Mouse (Mus musculus) layer of hippocampus, postnatal 25 days (tissue): ENCODE measurements at regions not wholly inside any gene's neighbourhood (a gene's known extent, or its start where the extent isn't known, plus 50 kb on each side); places are given as distances from the start of the nearest gene placed in this dataset.

Experiments used
- DNase-seq, 2 experiments: peaks; one replicate each; pipeline ENCODE4 v3.0.0; 2022; ENCODE audit warnings: mixed read lengths in 2 of 2, low spot score in 1 of 2; ENCODE audit errors: extremely low spot score in 1 of 2

DNA sequence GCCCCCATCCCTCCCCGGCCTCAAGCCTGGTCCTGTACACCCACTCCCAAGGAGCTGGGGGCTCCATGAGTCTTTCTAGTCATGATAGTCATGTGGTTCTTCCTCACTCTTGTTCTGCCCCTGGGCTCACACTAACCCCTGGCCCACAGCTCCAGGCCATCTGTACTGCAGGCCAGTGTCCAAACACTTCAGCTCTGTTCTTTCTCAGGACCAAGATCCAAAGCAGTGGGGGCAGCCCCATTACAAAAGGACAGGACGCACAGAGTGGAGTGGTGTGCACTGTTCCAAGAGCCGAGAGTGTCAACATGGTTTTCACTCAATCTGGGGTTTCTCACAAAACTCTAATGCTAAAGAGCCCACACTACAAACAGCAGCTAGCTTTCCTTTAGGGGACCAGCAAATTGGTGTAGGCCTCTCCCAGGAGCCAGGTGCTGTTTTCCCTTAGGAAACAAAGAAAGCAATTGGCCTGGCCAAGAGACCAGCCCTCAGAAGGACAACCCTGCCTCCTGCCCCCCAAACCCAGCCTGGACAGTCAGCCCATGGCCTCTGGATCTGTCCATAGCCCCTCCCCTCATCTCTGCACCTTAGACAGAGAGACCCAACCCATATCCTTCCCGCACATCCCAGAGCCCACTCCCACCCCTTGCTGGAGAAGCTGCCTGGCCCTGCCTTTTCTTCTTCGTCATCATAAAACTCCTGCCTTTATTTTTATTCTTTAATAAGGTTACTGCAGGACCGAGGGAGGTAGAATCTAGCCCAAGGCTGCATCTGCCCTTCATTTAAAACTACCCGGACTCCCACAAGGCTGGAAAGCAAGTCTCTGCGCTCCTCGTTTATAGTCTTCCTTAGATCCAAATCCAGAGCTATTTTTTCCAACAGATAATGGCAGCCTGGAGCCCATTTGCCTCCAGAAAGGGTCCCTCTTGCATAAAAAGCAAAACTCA lies 188.2 kb upstream of the Cdh5 start:
- no peak for DNase-seq

DNA sequence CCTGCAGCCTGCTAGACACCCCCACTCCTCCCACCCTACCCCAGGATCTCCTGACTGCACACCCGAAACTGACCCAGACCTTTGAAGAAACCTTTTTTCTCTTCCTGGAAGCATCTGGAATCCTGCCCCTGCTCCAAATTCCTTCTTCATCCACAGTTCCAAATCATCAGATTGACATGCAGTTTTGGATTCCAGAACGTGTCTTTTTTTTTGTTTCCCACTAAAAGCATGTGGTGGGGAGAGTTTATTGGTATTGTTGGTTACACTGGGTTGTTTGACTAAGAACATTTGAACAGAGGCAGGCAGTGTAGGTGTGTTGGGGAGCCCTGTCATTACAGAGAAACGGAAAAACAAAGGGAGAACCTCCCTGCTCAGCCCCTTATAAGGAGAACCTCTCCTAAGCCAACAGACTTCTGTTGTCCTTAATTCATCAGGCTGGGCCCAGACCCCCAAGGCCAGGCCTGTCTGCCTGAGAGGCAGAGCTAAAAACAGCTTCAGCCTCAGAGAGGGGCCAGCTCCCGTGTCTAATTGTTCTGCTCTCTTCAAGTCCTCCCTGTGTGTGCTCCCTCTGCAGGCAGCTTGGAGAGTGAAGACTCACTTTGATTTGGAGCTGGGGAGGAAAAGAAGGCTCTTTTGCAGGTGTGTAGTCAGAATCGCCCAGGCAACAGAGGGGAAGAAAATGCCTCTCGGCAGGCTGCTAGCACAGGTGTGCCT lies 187.3 kb upstream of the Cdh5 start:
- DNase-seq = peak in 1 of 2 experiments; percentile 22

DNA sequence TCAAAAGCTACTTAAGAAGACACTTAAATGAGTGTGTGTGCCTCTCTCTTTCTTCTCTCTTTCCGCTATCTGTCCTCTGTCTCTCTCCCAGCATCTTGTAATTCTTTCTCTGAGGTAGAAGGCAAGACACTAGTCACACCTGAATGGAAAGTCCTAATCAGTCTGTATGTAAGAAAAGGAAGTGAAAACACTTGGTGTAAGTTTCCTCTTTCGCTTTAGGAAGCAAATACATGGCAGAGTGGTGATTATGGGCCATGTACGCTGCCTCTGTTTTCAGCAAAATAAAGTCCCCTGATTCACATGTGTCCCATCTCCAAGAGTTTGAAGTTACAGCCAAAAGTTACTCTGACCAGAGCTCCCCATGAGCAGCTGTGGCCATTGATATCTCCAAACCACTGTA lies 182.1 kb upstream of the Cdh5 start:
- DNase-seq = no peak

DNA sequence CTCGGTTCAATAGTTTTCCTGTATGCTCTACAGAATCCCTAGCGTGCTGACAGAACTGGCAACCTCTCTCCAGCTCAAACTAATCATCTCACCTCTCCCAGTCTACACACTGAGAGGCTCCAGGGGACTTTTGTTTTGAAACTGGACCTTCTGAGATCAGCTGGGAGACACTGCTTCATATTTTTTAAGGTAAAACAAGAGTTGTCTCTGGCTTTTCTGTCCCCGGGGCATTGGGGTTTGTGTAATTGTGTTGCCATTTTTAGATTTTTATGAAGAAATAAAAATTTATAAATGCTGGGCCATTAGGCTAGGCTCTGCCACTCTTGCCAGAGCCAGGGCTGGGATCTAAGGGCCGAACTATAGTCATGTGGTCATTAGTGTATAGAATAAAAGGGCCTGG lies 179.8 kb upstream of the Cdh5 start:
- DNase-seq = no peak

GRCm38 (mm10) chr8:103922746-103923145 lies 178.7 kb upstream of the Cdh5 start:
- no peak for DNase-seq

- DNase-seq = no peak
These were observed 168.7 kb upstream of the Cdh5 start for GRCm38 (mm10) chr8:103932681-103933080.

DNA sequence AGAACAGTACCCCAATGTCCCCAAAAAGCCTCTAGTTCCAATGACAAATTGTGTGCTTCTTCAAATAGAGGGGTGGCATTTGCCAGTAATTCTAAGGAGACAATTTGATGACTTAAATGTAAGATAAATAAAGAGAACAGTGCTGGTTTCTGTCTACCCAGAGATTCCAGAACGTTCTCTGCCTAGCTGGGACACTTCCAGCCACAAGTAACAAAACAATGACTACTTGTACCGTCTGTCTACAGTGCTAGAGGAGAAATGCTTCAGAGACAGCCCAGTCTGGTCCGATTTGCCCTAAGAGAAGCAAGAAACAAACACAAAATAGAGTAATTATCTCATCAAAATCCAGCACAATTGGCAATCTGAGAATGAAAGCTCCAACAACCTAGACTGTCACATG lies 164.9 kb upstream of the Cdh5 start:
- no peak for DNase-seq

GRCm38 (mm10) chr8:103938283-103939230 lies 162.9 kb upstream of the Cdh5 start:
- DNase-seq = peak in 1 of 2 experiments; percentile 33

GRCm38 (mm10) chr8:103940958-103941532 lies 160.4 kb upstream of the Cdh5 start:
- DNase-seq = no peak

- no peak for DNase-seq
These were observed 153.0 kb upstream of the Cdh5 start for GRCm38 (mm10) chr8:103948474-103948873.

GRCm38 (mm10) chr8:103950460-103950859 lies 151.0 kb upstream of the Cdh5 start:
- DNase-seq = no peak

DNA sequence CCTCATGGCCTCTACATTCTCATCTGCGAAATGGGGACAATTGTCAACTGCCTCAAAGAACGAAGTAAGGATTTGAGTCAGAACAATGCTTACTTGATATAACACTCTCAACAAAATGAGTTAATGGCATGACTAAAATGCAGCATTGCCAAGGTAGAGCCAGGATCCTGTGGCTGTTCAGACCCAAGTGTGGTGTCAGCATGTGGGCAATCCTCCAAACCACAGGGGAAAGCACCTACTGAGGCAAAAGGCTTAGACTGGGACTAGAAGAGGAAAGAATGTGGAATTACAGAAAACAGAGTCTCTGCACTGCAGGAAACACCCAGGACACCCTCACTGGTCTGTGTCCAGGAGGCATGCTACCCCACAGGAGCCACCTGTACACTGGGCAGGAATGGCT lies 147.8 kb upstream of the Cdh5 start:
- DNase-seq = no peak

- no peak for DNase-seq
These were observed 145.7 kb upstream of the Cdh5 start for GRCm38 (mm10) chr8:103955568-103956260.

- DNase-seq = peak in 1 of 2 experiments; percentile 19
These were observed 137.0 kb upstream of the Cdh5 start for GRCm38 (mm10) chr8:103964293-103964918.

- no peak for DNase-seq
These were observed 131.5 kb upstream of the Cdh5 start for GRCm38 (mm10) chr8:103969929-103970328.

DNA sequence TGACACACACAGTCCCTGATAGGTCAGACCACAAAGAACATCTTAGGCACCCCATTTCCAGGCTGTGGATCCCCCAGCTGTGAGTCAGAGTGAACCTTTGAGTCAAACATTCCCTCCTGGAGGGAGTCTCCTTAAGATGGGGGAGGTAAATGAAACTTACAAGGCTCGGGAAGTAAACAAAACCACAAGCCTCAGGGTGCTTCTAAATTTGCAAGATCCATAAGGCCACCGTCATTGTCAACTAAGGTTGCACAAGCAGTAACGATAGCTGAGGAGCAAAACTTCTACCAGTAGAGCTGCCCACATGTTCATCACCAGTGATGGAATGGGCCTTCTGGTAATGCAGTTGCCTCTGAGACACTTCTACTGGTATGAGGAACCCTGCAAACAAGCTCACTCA lies 130.9 kb upstream of the Cdh5 start:
- DNase-seq = no peak

DNA sequence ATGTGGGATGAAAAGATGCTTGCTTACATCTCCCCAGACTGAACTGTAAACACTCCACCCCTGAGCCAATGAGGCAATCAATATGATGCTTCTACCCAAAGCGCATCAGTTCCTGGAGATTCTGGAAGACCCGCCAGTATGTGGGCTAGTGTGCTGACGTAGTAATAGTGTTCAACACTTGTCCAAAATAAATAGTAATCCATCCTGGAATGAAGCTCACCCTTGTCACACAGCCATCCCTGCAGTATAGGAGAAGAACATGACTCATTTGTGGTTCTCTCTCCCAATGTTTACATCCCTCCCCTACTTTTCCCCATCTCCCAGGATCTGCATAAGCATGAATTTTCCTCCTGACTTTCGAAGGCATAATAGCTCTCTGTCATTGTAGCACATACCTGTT lies 130.5 kb upstream of the Cdh5 start:
- no peak for DNase-seq

- DNase-seq = no peak
These were observed 124.9 kb upstream of the Cdh5 start for GRCm38 (mm10) chr8:103976488-103976887.

- no peak for DNase-seq
These were observed 122.5 kb upstream of the Cdh5 start for GRCm38 (mm10) chr8:103978948-103979347.
